Mouse (Mus musculus): Measurements from ENCODE around the gene Kif1b.

Kif1b gene

GRCm38 (mm10) chr4:149307596-149308490 is at the start of gene Kif1b:
TSS of gene Kif1b (minus strand) at chr4:149307693.
- peak; percentile 96 for DNase-seq (ENCODE audit: low spot score)

- no peak for DNase-seq (ENCODE audit: low spot score)
Measured at GRCm38 (mm10) chr4:149354671-149355070, 47.2 kb upstream of the Kif1b start.

GRCm38 (mm10) chr4:149351596-149352150 is 44.2 kb upstream of the Kif1b start:
- DNase-seq (ENCODE audit: low spot score), result peak; percentile 57

DNA sequence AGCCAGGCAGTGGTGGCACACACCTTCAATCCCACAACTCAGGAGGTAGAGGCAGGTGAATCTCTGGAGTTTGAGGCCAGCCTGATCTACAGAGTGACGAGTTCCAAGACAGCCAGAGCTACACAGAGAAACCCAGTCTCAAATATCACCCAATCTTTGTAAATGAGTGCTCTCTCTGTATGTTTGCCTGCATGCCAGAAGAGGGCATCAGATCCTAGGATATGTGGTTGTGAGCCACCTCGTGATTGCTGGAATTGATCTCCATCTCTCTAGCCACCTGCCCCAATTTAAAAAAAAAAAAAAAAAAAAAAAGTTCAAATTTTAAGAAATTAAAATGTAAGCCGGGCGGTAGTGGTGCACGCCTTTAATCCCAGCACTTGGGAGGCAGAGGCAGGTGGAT is 41.5 kb upstream of the Kif1b start:
- DNase-seq (ENCODE audit: low spot score), result no peak

DNA sequence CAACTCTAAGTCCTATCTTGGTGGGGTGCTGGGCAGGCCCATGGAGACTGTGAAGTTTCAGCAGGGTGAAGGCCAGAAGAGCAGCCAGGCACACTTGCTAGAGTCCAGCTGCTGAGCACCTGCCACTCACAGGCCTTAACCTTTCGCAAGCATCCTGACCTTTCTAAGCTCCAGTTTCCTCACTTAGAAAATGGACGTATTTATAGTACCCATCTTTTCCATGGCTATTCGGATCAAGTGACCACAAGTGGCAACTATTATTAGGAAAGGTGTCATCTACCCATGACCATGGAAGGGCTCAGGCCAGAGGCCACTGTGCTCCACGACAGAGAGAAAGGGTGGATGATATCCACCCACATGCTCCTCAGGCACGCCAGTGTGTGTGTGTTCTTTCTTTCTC is 38.4 kb upstream of the Kif1b start:
- no peak for DNase-seq (ENCODE audit: low spot score)

GRCm38 (mm10) chr4:149344311-149344710 is 36.8 kb upstream of the Kif1b start:
- no peak for DNase-seq (ENCODE audit: low spot score)

DNA sequence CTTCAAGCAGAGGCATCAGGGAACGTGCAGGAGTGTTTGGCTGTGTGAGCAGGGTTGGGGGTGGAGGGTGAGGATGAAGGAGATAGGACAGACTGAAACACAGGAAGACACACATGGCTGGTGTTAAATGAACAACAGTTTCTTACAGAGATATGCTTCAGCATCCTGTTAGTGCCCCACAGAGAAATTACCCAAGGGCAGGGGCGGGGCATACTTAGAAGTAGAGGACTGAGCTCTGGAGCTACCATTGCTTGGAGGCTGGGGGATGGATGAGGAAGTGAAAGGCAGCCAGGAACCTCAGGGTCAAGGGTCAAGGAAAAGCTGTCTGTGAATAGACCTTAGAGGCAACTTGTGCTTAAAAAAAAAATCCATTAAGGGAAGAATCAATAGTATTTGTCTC is 33.2 kb upstream of the Kif1b start:
- no peak for DNase-seq (ENCODE audit: low spot score)

DNA sequence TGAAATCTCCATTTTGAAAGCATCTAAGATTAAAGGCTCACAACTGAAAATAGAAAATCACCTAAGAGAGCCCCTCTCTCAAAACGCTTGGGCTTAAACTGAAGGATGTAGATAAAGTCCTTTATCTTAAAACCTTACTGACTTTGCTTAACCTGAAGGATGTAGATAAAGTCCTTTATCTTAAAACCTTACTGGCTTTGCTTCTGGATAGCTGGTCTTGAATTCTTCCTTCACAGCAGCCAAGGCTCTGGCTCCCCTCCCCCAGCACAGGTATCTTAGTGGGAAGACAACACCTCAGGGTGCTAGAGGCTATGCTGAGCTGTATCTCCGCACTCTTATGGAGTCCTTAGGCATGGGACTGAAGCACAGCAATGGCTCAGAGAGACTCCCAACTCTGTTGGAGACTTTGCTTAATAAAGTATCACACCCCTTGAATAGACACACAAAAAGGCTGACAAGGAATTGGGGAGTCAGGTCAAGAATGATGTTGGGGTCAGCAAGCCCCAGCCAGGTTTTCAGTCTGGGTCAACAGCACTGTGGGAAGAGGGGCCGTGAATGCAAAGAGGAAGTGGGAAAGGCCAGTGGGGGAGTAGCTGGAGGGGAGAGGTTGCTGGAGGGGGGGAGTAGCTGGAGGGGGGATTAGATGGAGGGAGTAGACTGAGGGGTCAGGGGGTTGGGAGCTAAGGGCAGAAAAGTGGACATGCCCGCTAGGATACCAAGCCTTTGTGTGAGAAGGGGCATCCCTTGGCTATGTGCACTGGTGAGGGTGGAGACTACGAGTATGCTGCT is 32.1 kb upstream of the Kif1b start:
- DNase-seq (ENCODE audit: low spot score), result no peak

DNA sequence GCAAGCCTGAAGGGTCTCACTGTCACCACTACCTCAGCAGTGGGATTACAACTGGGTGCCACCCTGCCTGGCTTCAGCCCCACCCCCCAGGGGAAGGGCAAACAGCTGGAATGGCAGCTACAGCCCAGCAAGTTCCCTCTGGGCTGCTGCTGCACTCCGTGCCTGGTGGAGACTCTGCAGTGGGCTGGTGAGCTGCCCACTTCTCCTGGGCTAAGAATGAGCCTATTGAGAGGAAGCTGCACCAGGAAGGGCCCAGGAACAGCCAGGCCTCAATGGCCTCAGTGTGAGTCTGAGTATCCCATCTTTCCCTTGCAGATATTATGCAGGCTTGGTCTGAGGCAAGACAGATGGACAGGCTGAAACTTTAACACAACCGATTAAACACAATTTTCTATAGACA is 30.6 kb upstream of the Kif1b start:
- DNase-seq (ENCODE audit: low spot score), result no peak

DNA sequence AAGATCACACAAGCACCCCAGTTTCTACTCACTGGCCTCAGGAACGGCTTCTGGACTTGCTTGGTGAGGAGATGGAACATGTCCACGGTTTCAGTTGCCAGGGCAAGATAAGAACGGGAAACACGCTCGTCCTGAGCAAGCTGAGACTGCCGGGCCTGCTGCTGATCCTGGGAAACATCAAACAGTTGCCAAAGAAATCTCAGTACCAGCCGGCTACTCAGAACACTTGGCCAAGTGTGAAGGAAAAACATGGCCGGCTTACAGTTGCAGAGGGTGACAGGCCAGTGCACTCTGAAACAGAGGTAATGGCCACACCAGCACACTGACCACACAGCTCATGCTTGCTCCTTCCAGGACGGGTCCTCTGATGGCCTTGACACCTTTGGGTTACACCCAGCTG is 29.9 kb upstream of the Kif1b start:
- DNase-seq (ENCODE audit: low spot score), result peak; percentile 14

- no peak for DNase-seq (ENCODE audit: low spot score)
Measured at GRCm38 (mm10) chr4:149336302-149336701, 28.8 kb upstream of the Kif1b start.

- DNase-seq (ENCODE audit: low spot score), result no peak
Measured at GRCm38 (mm10) chr4:149334881-149335280, 27.4 kb upstream of the Kif1b start.

DNA sequence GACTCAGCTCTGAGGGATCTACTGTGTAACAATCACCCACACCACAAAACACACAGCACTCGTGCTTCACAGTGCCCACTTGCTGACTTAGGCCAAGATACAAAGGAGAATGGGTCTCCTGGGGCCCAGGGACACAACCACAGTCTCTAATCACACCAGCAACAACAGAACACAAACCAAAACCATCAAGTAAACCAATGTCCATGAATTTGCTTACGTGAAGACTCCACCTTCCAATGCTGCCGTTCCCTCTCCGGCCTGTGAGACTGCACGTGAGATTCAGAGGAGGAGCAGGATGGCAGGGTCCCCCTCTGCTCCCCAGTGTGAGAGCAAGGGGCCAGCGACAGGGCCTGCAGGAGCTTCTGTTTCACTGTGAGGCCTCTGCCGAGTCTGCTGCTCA is 25.2 kb upstream of the Kif1b start:
- DNase-seq (ENCODE audit: low spot score), result no peak

- DNase-seq (ENCODE audit: low spot score), result no peak
Measured at GRCm38 (mm10) chr4:149330495-149330894, 23.0 kb upstream of the Kif1b start.

DNA sequence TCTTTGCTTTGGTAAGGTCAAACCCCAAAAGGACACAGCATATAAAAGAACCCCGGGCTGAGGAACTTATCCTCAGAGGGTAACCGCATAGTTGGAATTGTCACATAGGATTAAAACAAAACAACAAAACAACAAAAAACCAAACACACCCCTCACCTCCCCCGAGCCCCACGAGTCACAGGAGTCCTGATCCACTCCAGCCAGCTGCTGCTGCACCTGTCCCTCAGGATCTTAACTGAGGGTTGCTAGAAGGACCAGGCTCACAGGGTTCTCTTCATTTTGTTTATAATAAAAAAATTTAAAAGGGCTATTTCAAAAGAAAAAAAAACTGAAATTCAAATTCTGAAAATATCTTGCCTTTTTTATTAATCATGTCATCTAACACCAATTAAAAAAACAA is 21.2 kb upstream of the Kif1b start:
- no peak for DNase-seq (ENCODE audit: low spot score)

DNA sequence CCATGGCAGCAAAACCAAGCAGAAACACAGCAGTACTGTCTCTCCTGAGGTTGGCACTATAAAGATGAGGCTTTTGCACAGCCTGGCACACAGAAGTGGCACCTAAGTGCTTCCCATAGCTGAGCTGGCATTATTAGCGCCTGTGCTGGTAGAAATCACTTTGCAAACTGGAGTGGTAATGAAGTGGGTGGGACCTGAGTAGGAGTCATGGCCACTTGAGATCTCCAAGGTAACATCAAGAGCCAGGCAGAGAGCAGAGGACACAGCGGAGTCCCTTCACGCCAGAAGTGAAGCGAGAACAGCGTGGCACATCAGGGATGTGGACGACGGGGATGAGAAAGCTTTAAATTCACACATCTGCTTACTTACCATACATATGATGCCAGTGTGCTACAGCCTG is 19.8 kb upstream of the Kif1b start:
- DNase-seq (ENCODE audit: low spot score), result no peak

DNA sequence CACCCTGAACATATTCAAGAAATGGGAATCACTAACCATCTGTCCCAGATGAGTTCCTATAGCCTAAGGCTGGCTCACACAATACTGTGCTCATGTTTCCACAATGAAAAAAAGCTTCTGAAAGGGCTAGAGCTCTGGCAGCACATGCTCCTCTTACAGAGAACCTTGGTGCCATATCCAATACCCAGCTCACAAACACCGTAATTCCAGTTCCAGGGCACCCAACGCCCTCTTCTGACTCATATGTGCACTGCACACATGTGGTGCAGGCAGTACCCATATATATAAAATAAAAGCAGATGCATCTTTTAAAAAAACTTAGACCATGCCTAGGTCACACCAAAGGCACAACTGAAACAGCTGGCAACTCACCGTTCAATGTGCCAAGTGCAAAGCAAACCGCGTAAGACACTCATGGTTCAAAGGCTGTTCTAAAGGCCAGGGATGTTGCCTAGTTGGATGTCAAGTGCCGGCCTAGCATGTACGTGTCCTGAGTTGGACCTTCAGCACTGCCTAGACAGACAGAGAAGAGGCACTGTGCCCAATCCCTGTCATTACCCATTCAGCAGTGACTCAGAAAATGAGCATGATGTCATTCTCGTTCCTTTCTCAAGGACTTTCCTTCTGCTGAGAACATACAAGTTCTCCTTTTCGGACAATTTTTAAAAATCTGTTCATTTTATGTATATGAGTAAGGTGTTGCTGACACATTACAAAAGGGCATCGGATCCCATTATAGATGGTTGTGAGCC is 18.1 kb upstream of the Kif1b start:
- DNase-seq (ENCODE audit: low spot score), result no peak

- DNase-seq (ENCODE audit: low spot score), result no peak
Measured at GRCm38 (mm10) chr4:149323730-149324129, 16.2 kb upstream of the Kif1b start.

DNA sequence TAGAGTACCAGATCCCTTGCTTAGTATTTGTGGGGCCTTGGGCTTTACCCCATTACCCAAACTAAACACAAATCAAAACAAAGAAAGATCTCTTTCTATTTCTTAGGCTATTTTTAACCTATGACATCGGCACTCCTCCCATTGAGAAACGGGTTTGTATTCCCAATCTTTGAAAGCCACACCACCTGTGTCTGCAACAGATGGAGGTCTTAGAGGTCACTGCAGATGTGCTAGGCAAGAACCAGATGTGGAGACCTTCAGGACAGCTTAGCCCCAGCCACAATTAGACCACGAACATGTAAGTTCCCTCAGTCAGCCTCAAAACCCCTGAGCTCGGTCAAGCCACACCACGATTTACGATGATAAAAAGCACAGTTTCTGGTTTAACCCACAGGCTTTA is 15.2 kb upstream of the Kif1b start:
- no peak for DNase-seq (ENCODE audit: low spot score)

- DNase-seq (ENCODE audit: low spot score), result no peak
Measured at GRCm38 (mm10) chr4:149322286-149322685, 14.8 kb upstream of the Kif1b start.

DNA sequence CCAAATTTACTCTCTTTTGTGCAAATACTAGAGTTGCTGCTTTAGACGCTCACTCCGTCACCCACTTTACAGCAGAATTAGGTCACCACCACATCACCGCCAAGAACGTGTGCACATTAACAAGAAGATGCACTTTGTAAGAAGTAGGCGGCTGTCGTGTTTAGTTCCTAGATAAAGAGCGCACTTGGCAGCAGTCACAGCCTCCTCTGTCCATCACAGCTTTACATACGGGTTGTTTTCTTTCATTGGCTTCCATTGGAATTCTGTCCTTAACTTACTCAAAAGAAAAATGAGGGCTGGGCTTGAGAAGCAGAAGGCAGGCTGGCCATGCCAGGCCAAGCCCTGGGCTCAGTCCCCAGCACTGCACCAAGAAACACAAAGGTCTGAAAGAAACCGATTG is 11.6 kb upstream of the Kif1b start:
- no peak for DNase-seq (ENCODE audit: low spot score)

- no peak for DNase-seq (ENCODE audit: low spot score)
Measured at GRCm38 (mm10) chr4:149317387-149317786, 9.9 kb upstream of the Kif1b start.
